Mouse (Mus musculus) thymus, postnatal 4 days (tissue): ENCODE measurements around the gene Camkv.

Experiments used
- DNase-seq: peaks from one replicate; pipeline ENCODE4 v3.0.0; 2021

Camkv gene

GRCm38 (mm10) chr9:107964681-107965080 is 29.2 kb downstream of the Camkv start:
- DNase-seq: no peak

GRCm38 (mm10) chr9:107966676-107967075 is 31.2 kb downstream of the Camkv start:
- DNase-seq: no peak

- no peak for DNase-seq
Observed at GRCm38 (mm10) chr9:107967437-107967836, 32.0 kb downstream of the Camkv start.

- DNase-seq: no peak
Observed at GRCm38 (mm10) chr9:107968531-107968930, 33.1 kb downstream of the Camkv start.

- DNase-seq: no peak
Observed at GRCm38 (mm10) chr9:107970311-107970710, 34.8 kb downstream of the Camkv start.

GRCm38 (mm10) chr9:107971690-107972541 is 36.4 kb downstream of the Camkv start:
- DNase-seq: no peak

- no peak for DNase-seq
Observed at GRCm38 (mm10) chr9:107974491-107975171, 39.2 kb downstream of the Camkv start.

- peak; percentile 54 for DNase-seq
Observed at GRCm38 (mm10) chr9:107975399-107976386, 40.2 kb downstream of the Camkv start, which contains the start of gene Uba7. Uba7 (plus strand) TSS chr9:107975505.

- no peak for DNase-seq
Observed at GRCm38 (mm10) chr9:107978815-107979214, 43.3 kb downstream of the Camkv start.

- DNase-seq: no peak
Observed at GRCm38 (mm10) chr9:107981684-107982605, 46.5 kb downstream of the Camkv start.

GRCm38 (mm10) chr9:107982681-107983346 is 47.3 kb downstream of the Camkv start, which contains the start of gene Gm20661:
Gm20661 (plus strand) TSS chr9:107983058.
- DNase-seq: peak; percentile 73

GRCm38 (mm10) chr9:107983421-107983890 is 48.0 kb downstream of the Camkv start:
- DNase-seq: peak; percentile 59

- peak; percentile 38 for DNase-seq
Observed at GRCm38 (mm10) chr9:107984052-107984753, 48.7 kb downstream of the Camkv start.

- no peak for DNase-seq
Observed at GRCm38 (mm10) chr9:107984754-107985055, 49.2 kb downstream of the Camkv start.

GRCm38 (mm10) chr9:107985131-107986119 is 50.0 kb downstream of the Camkv start, which contains the start of gene Inka1:
Inka1 (minus strand) TSS chr9:107985879.
- DNase-seq: peak; percentile 98

- peak; percentile 86 for DNase-seq
Observed at GRCm38 (mm10) chr9:107986376-107986775, 50.9 kb downstream of the Camkv start.

GRCm38 (mm10) chr9:107987950-107988349 is 52.5 kb downstream of the Camkv start:
- no peak for DNase-seq

- DNase-seq: no peak
Observed at GRCm38 (mm10) chr9:107992197-107992596, 56.7 kb downstream of the Camkv start, which contains the start of gene Cdhr4. Cdhr4 (plus strand) TSS chr9:107992497.

- peak; percentile 64 for DNase-seq
Observed at GRCm38 (mm10) chr9:107993013-107993412, 57.5 kb downstream of the Camkv start.
